Mouse (Mus musculus): ENCODE results near the gene Nktr.

Gene Nktr

GRCm38 (mm10) chr9:121761091-121761665 lies 42.2 kb downstream of the Nktr start:
- DNase-seq (ENCODE audit: low read depth) = peak; percentile 86

DNA sequence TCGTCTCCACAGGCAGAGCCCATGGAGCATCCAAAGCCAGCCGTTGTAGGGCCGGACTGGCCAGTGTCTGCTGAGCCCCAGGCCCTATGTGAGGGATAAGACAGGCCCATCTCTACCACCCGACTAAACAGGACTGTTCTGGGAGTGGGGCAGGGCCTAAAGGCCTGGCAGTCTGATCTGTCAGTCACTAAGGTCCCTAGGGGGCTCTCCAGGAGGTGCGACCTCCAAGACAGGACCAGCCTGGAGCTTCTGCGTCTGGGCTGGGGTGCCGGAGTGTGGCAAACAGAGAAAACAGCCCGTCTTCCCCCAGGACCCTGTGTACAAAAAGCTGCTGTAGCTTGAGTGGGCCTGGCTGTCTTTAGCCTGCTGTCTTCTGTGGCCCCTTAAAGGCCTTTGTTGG lies 42.8 kb downstream of the Nktr start:
- DNase-seq (ENCODE audit: low read depth) = no peak

DNA sequence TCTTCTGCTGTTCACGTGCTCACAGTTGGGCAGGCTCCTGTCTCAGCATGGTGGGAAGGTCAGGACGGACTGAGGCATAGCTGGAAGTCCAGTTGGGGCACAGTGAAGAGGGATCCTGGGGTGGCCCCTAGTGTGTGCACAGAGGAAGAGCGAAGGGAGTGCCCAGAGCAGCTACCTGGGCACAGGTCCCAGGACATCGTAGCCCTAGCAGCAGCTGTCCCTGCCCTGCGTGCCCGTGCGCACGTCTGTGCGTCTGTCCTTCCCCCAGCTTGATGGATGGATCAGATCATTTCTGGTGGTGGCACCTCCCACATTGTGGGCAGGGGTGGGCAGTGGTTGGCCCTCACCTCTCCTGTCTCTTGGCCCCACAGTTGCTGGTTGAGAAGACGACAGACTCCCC lies 43.3 kb downstream of the Nktr start:
- no peak for DNase-seq (ENCODE audit: low read depth)

- DNase-seq (ENCODE audit: low read depth) = no peak
Measured at GRCm38 (mm10) chr9:121762761-121763160, 43.8 kb downstream of the Nktr start.

DNA sequence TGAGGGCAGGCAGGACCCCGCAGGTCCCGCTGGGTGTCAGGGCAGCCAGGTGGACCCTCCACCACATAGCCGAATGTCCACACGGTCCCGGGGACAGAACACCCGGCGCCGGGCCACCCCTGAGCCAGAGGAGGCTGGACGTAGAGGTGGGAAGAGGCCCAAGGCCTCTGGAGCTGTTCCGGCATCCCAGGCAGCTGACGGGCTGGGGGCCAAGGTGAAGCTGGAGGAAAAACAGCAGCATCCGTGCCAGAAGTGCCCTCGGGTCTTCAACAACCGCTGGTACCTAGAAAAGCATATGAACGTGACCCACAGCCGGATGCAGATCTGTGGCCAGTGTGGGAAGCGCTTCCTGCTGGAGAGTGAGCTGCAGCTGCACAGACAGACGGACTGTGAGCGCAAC lies 44.7 kb downstream of the Nktr start:
- no peak for DNase-seq (ENCODE audit: low read depth)

DNA sequence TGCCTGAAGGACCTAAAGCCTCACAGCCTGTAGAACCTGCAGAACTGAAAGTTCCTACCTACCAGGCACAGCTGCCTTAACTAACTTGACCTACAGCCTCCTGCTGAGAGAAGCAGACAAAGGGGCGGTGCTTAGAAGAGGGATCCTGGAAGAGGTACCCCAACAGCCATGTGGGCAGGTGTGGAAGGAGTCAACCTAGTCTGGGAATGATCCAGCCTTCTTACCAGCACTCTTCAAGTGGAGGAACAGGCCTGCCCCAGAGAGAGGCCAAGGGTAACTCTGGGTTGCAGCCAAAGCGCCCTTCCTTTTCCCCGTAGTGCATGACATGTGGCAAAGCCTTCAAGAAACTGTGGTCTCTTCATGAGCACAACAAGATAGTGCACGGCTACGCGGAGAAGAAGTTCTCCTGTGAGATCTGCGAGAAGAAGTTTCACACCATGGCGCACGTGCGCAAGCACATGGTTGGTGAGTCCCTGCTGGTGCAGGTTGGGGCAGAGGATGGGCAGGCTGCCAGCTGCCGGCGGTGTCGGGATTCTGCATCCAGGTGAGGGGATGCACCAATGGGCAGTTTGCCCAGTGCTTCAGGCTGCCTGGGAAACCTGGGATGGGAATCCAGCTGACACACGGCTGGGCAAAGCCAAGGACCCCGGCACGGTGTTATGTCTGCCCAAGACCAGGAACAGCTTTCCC lies 46.3 kb downstream of the Nktr start:
- DNase-seq (ENCODE audit: low read depth) = no peak

DNA sequence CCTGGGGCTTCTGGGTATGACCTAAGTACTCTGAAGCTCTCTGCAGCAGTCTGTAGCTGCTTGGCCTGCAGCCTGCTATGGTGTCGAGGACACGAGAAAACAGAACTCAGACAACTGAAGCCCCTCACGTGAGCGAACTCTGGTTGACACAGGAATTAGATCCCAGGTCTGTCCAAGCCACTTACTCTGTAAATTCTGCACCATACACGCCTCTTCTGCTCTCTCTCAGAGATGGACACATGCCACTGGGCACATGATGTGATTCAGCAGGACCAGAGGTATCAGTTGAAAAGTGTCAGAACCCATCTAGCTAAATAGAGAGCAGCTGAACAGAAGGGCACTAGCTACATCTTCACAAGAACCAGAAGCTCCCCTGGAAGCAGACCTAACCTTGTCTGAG lies 53.4 kb downstream of the Nktr start:
- DNase-seq (ENCODE audit: low read depth) = no peak

DNA sequence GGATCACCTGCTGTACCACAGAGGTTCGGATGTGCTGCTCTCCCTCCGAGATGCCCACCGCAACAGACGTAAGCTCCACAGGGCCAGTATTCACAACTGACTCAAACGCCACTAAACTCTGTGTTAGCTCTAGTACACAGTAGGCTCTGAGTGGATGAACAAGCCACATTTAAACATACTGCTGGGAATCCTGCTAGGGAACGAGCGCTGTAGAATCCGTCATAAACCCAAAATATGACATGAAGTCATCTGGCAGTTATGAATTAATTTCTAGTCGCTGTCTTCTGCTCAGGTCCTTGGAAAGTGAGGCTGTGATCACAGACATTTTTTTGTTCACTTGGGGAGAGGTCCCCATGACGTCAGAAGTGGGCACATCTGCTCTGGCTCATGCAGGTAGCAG lies 57.0 kb downstream of the Nktr start:
- DNase-seq (ENCODE audit: low read depth) = no peak

DNA sequence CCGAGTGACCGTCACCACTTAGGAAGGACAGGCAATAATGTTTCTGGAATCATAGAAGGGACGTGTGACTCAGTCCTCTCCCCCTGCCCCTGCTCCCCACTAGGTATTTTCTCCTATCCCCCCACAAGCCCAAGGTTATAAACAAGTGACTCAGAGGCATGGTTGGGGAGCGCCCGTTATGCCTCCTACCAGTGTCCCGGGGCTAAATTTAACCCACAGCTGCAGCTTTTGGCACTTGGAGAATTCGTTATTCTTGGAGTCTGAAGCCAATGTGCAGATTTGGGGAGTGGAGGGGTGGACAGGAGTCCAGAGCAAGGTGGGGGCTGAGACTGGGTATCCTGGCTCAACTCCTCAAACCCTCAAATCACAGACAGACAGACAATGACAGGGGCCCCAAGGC lies 57.5 kb downstream of the Nktr start:
- DNase-seq (ENCODE audit: low read depth) = peak; percentile 79

DNA sequence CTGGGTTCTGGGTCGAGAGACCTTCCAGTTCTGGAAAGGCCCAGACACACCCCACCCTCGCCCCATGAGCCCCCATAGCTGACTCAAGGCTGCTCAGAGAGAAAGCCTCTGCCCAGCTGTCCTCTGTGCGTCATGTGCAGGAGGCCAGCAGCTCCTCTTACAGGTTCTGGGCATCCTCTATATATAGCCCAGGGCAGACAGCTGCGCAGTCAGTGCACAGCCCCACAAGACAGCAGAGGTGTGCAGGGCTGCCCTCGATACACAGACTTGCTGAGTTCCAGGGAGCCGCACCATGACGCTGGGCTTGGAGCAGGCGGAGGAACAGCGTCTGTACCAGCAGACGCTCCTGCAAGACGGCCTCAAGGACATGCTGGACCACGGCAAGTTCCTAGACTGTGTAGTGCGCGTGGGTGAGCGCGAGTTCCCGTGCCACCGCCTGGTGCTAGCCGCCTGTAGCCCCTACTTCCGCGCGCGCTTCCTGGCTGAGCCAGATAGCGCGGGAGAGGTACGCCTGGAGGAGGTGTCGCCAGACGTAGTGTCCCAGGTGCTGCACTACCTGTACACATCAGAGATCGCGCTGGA lies 58.6 kb downstream of the Nktr start, which contains the start of gene Klhl40:
TSS of gene Klhl40 (plus strand) at position 124 of the 582 bp plus-strand sequence.
- no peak for DNase-seq (ENCODE audit: low read depth)

DNA sequence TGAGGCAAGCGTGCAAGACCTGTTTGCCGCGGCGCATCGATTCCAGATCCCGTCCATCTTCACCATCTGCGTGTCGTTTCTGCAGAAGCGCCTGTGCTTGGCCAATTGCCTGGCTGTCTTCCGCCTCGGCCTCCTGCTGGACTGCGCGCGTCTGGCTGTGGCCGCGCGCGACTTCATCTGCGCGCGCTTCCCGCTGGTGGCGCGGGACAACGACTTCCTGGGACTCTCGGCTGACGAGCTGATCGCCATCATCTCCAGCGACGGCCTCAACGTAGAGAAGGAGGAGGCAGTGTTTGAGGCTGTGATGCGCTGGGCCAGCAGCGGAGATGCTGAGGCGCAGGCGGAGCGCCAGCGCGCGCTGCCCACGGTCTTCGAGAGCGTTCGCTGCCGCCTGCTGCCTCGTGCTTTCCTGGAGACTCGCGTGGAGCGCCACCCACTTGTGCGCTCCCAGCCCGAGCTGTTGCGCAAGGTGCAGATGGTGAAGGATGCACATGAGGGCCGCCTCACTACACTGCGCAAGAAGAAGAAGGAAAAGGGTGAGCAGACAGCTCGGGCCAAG lies 59.2 kb downstream of the Nktr start:
- no peak for DNase-seq (ENCODE audit: low read depth)

DNA sequence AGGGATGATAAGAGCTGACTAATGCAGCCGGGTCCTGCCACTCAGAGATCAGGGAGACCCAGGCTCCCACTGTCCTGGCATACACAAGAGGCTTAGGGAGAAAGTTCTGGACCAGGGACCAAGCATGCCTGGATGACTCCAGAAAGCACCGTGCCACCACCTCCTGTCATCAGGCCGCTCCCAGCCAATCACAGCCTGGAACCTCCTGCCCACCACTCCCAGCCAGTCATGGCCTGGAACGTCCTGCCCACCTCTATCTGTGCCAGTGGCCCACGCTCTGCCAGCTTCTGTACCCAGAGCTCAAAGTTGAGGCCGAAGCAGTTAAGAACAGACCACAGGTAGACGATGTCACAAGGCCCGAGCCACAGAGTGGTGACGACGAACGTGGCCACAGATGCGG lies 65.8 kb downstream of the Nktr start:
- DNase-seq (ENCODE audit: low read depth) = no peak

GRCm38 (mm10) chr9:121785261-121785660 lies 66.3 kb downstream of the Nktr start:
- DNase-seq (ENCODE audit: low read depth) = peak; percentile 54

DNA sequence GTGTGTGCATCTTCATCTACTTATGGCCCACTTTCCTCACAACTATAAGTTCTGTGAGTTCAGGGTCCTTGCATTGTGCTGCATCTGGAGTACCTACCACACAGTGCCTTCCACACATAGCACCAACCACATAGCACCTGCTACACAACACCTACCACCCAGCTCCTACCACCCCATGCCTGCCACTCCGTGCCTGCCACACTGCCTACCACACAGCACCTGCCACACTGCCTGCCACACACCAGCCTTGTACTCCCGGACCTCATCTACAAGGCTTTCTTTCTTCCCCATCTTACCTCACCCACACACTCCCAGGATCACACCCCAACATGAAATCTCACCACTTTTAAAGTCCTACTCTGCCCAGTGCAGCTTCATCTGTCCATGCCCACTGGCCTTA lies 67.4 kb downstream of the Nktr start:
- DNase-seq (ENCODE audit: low read depth) = no peak

DNA sequence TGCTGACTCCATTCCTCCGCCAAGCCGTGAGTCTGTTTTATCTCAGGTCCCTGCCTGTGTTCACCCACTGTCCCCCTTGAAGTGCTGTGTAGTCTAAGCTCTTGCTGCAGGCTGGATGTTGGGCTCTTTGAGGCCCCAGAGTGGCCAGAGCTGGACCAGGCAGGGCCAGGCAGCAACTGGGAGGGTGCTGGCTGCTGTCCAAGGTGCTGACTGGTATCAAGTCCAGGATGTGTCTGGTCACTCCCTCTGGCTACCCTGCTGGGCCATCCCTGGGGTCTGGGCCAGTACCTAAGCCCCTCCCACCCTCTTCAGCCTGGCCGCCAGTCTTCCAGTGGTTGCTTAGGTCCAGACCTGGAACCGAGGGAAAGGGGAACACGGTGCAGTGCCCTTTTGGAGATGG lies 72.2 kb downstream of the Nktr start:
- DNase-seq (ENCODE audit: low read depth) = peak; percentile 88

DNA sequence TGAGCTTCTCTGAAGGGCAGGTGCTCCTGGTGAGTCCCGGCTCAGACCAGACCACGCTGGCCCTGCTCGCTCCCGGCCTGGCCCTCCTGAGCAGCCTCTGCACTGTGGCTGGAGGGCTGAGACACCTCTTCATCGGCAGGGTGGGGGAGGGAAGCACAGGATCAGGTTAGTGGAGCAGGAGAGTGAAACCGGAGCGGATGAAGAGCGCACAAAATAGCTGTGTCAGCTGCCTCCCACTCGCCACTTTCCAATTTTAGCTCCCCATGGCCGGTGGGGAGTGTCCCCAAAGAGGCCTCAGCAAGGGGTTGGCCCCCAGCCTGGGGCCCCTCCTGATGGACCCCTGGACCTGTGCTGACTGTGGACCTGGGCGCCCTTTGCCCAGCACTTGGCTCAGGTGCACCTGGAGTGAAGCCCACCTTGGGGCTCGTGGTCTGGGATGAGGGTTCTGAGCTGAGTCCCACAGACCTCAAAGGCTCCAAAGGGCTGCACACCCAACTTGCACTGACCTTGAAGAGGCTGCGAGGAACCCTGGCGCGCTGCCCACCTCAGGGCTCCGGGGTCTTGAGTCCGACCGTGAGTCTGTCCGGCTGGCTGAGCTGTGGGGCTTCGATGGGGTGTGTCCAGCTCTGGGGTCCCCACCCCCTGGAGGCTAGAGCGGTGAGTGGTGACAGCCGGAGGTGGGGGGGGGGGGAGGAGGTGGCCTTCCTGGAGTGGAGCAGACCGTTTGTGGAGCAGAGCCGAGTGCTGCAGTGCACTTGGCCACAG lies 73.0 kb downstream of the Nktr start, which contains the start of gene Hhatl:
TSS of gene Hhatl (minus strand) at position 751 of the 765 bp plus-strand sequence.
- DNase-seq (ENCODE audit: low read depth) = no peak

DNA sequence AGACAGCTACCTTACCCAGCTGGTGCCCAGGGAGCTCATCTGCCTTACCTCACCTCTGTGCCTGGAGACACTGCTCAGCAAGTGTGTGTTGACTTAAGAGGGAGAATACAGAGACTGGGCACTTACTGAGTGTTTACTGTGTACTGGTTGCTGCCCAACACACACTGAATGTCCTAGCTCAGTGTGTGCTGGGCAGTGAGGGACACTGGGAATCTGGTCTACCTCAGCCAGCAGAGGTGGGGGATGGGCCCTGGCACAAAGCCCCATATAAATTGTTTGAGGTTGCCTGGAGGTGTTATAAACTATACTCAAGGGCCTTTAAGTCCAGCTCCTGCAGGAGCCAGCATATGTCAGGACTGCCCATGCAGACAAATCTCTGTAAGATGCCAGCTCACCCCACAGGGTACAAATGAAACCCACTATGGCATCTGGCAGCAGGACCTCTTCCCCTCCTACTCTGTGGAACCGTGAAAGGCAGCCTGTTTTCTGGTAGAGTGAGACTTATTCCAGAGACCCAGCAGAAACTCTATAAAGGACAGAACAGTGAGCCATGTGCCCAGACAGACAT lies 76.1 kb downstream of the Nktr start:
- peak; percentile 22 for DNase-seq (ENCODE audit: low read depth)

DNA sequence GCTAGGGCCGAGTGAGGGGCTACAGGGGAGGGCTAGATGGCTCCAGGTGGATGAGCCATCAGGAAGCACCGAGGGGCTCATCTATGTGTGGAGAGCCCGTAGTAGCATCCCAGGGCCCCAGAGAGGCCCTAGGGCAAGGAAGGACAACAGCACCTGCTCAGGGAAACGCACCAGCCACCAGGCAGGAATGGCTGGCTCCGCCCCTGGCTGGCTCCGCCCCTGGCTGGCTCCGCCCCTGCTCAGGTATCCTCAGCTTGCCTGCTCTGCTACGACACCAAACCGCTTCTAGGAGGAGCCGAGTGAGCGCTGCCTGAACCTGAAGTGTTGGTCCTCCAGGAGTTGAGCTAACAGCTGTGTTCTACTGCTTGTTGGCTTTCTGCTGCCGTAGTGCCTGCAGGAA lies 78.8 kb downstream of the Nktr start:
- DNase-seq (ENCODE audit: low read depth) = no peak

DNA sequence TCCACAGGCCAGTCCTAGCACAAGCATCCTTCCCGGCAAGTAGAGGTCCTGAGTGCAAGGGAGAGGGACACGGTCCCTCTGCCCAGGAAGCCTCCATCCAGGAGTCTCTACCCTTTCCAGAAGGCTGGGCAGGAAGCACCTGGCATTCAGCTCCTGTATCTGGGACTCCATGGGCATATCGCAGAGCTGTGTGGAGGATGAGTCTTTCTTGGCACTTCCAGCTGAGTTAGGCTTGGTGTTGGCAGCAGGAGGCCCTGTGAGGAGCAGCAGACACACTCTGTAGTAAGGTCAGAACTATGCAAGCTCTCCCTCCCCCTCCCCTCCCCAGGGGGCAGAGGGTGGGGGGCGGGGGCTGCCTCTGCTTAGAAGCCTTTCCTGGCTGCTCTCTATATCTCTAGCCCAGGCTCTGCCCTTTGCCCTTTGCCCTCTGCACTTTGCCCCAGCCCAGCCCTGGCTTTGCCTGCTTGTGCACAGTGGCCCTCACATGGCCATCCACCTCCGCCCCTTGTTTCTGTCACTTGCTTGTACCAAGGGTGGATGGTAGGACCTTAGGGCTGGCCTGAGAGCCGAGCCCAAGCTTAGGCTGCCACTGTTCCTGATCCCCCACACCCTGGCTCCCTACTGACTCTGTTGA lies 80.0 kb downstream of the Nktr start:
- DNase-seq (ENCODE audit: low read depth) = peak; percentile 50

- DNase-seq (ENCODE audit: low read depth) = no peak
Measured at GRCm38 (mm10) chr9:121802747-121803146, 83.8 kb downstream of the Nktr start.
